Mouse (Mus musculus): ENCODE measurements around the gene Begain.

- TF ChIP-seq HCFC1 (IDR thresholded peaks at IDR 0.05; ENCODE audit: borderline replicate concordance, insufficient read depth, low read length) (no peak), ZC3H11A (IDR thresholded peaks at IDR 0.05; ENCODE audit: borderline replicate concordance, low read depth, low read length) (no peak), ZNF384 (IDR thresholded peaks at IDR 0.05; ENCODE audit: low read depth, low read length) (no peak)
These were observed 57.9 kb downstream of the Begain start for GRCm38 (mm10) chr12:109010070-109010649.
